Mouse (Mus musculus) MEL (cell line): ENCODE data around the gene Ankub1. TPM values are rescaled to one million over a fixed set of nuclear protein-coding genes. Genes with fewer than 3 reads are reported as not detected.
A peak's percentile ranks its signal among the peaks of the same experiment; 100 is the strongest.

Experiments used
- DNase-seq: peaks from one replicate; pipeline ENCODE4 v3.0.0; 2011; ENCODE audit warnings: low read depth, low spot score
- H3K27ac ChIP-seq: 2 replicates; pipeline ENCODE4 v1.5.1; 2012; ENCODE audit warnings: low read depth, mild to moderate bottlenecking, control low read depth, low read length, moderate library complexity; ENCODE audit not compliant: control insufficient read depth
- H3K27me3 ChIP-seq, 2 experiments: fragments of 150-350 bp in 1 of 2; sonication (generic) in 1 of 2; 2 replicates each; pipeline ENCODE4 v1.6.1; 2012; ENCODE audit warnings: low read length in 2 of 2, mild to moderate bottlenecking in 2 of 2, improper control_type of control experiment in 1 of 2, moderate library complexity in 1 of 2; ENCODE audit not compliant: insufficient read depth in 2 of 2, control insufficient read depth in 1 of 2
- H3K36me3 ChIP-seq, 2 experiments: 2 replicates each; pipeline ENCODE4 v1.6.1; 2012 to 2014; ENCODE audit warnings: low read length in 2 of 2, improper control_type of control experiment in 1 of 2, inconsistent platforms in 1 of 2, mild to moderate bottlenecking in 1 of 2; ENCODE audit not compliant: insufficient read depth in 2 of 2, control insufficient read depth in 1 of 2
- H3K4me1 ChIP-seq, 2 experiments: fragments of 150-350 bp in 1 of 2; sonication (generic) in 1 of 2; 2 replicates each; pipeline ENCODE4 v1.6.1; 2012; ENCODE audit warnings: low read length in 2 of 2, improper control_type of control experiment in 1 of 2, mild to moderate bottlenecking in 1 of 2; ENCODE audit not compliant: insufficient read depth in 2 of 2, control insufficient read depth in 1 of 2
- H3K4me3 ChIP-seq, 2 experiments: fragments of 150-350 bp in 1 of 2; sonication (generic) in 1 of 2; 2 replicates each; pipeline ENCODE4 v1.5.1; 2012; ENCODE audit warnings: low read depth in 2 of 2, low read length in 2 of 2, mild to moderate bottlenecking in 2 of 2, moderate library complexity in 2 of 2, control low read depth in 1 of 2, improper control_type of control experiment in 1 of 2; ENCODE audit not compliant: control insufficient read depth in 1 of 2, insufficient read depth in 1 of 2
- H3K79me2 ChIP-seq: 2 replicates; pipeline ENCODE4 v1.6.1; 2012; ENCODE audit warnings: mild to moderate bottlenecking, low read length, moderate library complexity; ENCODE audit not compliant: control insufficient read depth, poor library complexity, insufficient read depth
- H3K9ac ChIP-seq: 2 replicates; pipeline ENCODE4 v1.6.1; 2012; ENCODE audit warnings: low read depth, mild to moderate bottlenecking, control low read depth, low read length, moderate library complexity; ENCODE audit not compliant: control insufficient read depth, poor library complexity, severe bottlenecking
- H3K9me3 ChIP-seq: fragments of 150-350 bp; sonication (generic); replicated peaks from 2 replicates; pipeline ENCODE4 v1.6.1; 2012; ENCODE audit warnings: mild to moderate bottlenecking, low read length, improper control_type of control experiment, moderate library complexity; ENCODE audit not compliant: insufficient read depth
- CHD1 ChIP-seq: IDR thresholded peaks from 2 replicates; pipeline ENCODE4 v1.6.1; 2012; ENCODE audit warnings: low read depth, mild to moderate bottlenecking, inconsistent platforms, low read length, improper control_type of control experiment
- CHD2 ChIP-seq: IDR thresholded peaks from 2 replicates; pipeline ENCODE4 v1.6.1; 2011; ENCODE audit warnings: low read length, improper control_type of control experiment
- ELF1 ChIP-seq: IDR thresholded peaks from 2 replicates; pipeline ENCODE4 v1.6.1; 2014; ENCODE audit warnings: low read depth, mild to moderate bottlenecking, inconsistent platforms, low read length, improper control_type of control experiment, moderate library complexity
- ETS1 ChIP-seq: IDR thresholded peaks from 2 replicates; pipeline ENCODE4 v1.6.1; 2012; ENCODE audit warnings: low read depth, mild to moderate bottlenecking, inconsistent platforms, low read length, improper control_type of control experiment, moderate library complexity
- GABPA ChIP-seq: IDR thresholded peaks from 2 replicates; pipeline ENCODE4 v1.6.1; 2012; ENCODE audit warnings: low read depth, mild to moderate bottlenecking, inconsistent platforms, low read length, improper control_type of control experiment, moderate library complexity
- GATA1 ChIP-seq: IDR thresholded peaks from 2 replicates; pipeline ENCODE4 v1.6.1; 2011; ENCODE audit warnings: low read depth, low read length, improper control_type of control experiment
- HCFC1 ChIP-seq: IDR thresholded peaks from 2 replicates; pipeline ENCODE4 v1.6.1; 2012; ENCODE audit warnings: low read depth, mild to moderate bottlenecking, inconsistent platforms, low read length, improper control_type of control experiment, moderate library complexity
- KAT2A ChIP-seq: conservative IDR thresholded peaks from 2 replicates; pipeline ENCODE4 v1.6.1; 2012; ENCODE audit warnings: low read depth, low read length, improper control_type of control experiment, inconsistent platforms
- MAX ChIP-seq: IDR thresholded peaks from 2 replicates; pipeline ENCODE4 v1.6.1; 2011; ENCODE audit warnings: low read length, improper control_type of control experiment
- MAZ ChIP-seq: IDR thresholded peaks from 2 replicates; pipeline ENCODE4 v1.6.1; 2012; ENCODE audit warnings: low read depth, mild to moderate bottlenecking, inconsistent platforms, low read length, improper control_type of control experiment
- MEF2A ChIP-seq: IDR thresholded peaks from 2 replicates; pipeline ENCODE4 v1.6.1; 2014; ENCODE audit warnings: low read depth, mild to moderate bottlenecking, inconsistent platforms, low read length, improper control_type of control experiment; ENCODE audit not compliant: poor library complexity, insufficient replicate concordance, severe bottlenecking; ENCODE audit errors: extremely low read depth
- MXI1 ChIP-seq: IDR thresholded peaks from 2 replicates; pipeline ENCODE4 v1.6.1; 2011; ENCODE audit warnings: mild to moderate bottlenecking, low read depth, low read length, improper control_type of control experiment
- MYB ChIP-seq: IDR thresholded peaks from 2 replicates; pipeline ENCODE4 v1.6.1; 2011; ENCODE audit warnings: mild to moderate bottlenecking, low read depth, low read length, improper control_type of control experiment
- MYC ChIP-seq: IDR thresholded peaks from 2 replicates; pipeline ENCODE4 v1.6.1; 2011; ENCODE audit warnings: low read depth, mild to moderate bottlenecking, low read length, improper control_type of control experiment, moderate library complexity
- NELFE ChIP-seq: IDR thresholded peaks from 2 replicates; pipeline ENCODE4 v1.6.1; 2011; ENCODE audit warnings: low read depth, low read length, improper control_type of control experiment
- POLR2AphosphoS2 ChIP-seq: IDR thresholded peaks from 2 replicates; pipeline ENCODE4 v1.6.1; 2011; ENCODE audit warnings: low read length, improper control_type of control experiment
- POLR2AphosphoS5 ChIP-seq: IDR thresholded peaks from 2 replicates; pipeline ENCODE4 v1.6.1; 2012; ENCODE audit warnings: low read depth, borderline replicate concordance, mild to moderate bottlenecking, inconsistent platforms, low read length, moderate library complexity, mixed read lengths
- SIN3A ChIP-seq: IDR thresholded peaks from 2 replicates; pipeline ENCODE4 v1.6.1; 2012; ENCODE audit warnings: low read length, improper control_type of control experiment, inconsistent platforms
- TAL1 ChIP-seq: IDR thresholded peaks from 2 replicates; pipeline ENCODE4 v1.6.1; 2012; ENCODE audit warnings: mild to moderate bottlenecking, inconsistent platforms, low read length, moderate library complexity, mixed read lengths
- TBP ChIP-seq: IDR thresholded peaks from 2 replicates; pipeline ENCODE4 v1.8.0; 2011; ENCODE audit warnings: low read depth, low read length, improper control_type of control experiment
- TCF12 ChIP-seq: IDR thresholded peaks from 2 replicates; pipeline ENCODE4 v1.6.1; 2014; ENCODE audit warnings: low read depth, mild to moderate bottlenecking, inconsistent platforms, low read length, improper control_type of control experiment, moderate library complexity
- UBTF ChIP-seq: IDR thresholded peaks from 2 replicates; pipeline ENCODE4 v1.6.1; 2012; ENCODE audit warnings: low read depth, mild to moderate bottlenecking, inconsistent platforms, low read length, improper control_type of control experiment, moderate library complexity, borderline replicate concordance; ENCODE audit not compliant: insufficient read depth
- USF1 ChIP-seq: IDR thresholded peaks from 2 replicates; pipeline ENCODE4 v1.6.1; 2014; ENCODE audit warnings: low read depth, mild to moderate bottlenecking, inconsistent platforms, low read length, improper control_type of control experiment, moderate library complexity
- ZKSCAN1 ChIP-seq: IDR thresholded peaks from 2 replicates; pipeline ENCODE4 v1.6.1; 2012; ENCODE audit warnings: low read depth, mild to moderate bottlenecking, inconsistent platforms, low read length, improper control_type of control experiment, moderate library complexity
- ZMIZ1 ChIP-seq: IDR thresholded peaks from 2 replicates; pipeline ENCODE4 v1.6.1; 2012; ENCODE audit warnings: low read depth, mild to moderate bottlenecking, inconsistent platforms, low read length, improper control_type of control experiment, moderate library complexity
- polyA plus RNA-seq, 2 experiments: library from polyadenylated mRNA; stranded (reverse) in 1 of 2; unstranded in 1 of 2; fragments of >175 nt in 1 of 2; fragments of >200 nt in 1 of 2; gene quantifications; 2 replicates each; pipeline versions ENCODE4 v1.2.1 to v1.2.4; 2012; ENCODE audit warnings: low replicate concordance in 2 of 2, low read depth in 1 of 2; ENCODE audit not compliant: insufficient read length in 2 of 2, insufficient read depth in 1 of 2, missing spikeins in 1 of 2
- total RNA-seq: library from RNA; depleted of rRNA; stranded (reverse); fragments of 300-350 nt; gene quantifications from 2 replicates; pipeline ENCODE4 v1.2.3, GENCODE M21; 2012

The Ankub1 gene
- total and polyA plus RNA-seq, 3 experiments = not detected

- H3K9me3 ChIP-seq = no peaks in the 10 kb centered on the region
- no peak overlapping the region for H3K9ac ChIP-seq
- TF ChIP-seq TBP (no peak), POLR2AphosphoS2 (no peak), TCF12 (no peak), MYC (no peak), MEF2A (no peak), ELF1 (no peak), UBTF (no peak), CHD1 (no peak), GABPA (no peak), USF1 (no peak)
- no peaks in the 10 kb centered on the region for H3K36me3 ChIP-seq
- no peak overlapping the region for H3K4me3 ChIP-seq
- no peak for DNase-seq
- no peaks in the 10 kb centered on the region for H3K4me1 ChIP-seq
- H3K27me3 ChIP-seq = no peaks in the 10 kb centered on the region; a peak in 2 of 4 replicates
- H3K79me2 ChIP-seq = no peaks in the 10 kb centered on the region
- no peak overlapping the region for H3K27ac ChIP-seq
These were observed 18.5 kb downstream of the Ankub1 start for GRCm38 (mm10) chr3:57674075-57674474.

- Histone ChIP-seq H3K9ac (no peak overlapping the region), H3K9me3 (no peaks in the 10 kb centered on the region)
- DNase-seq = peak; percentile 23
These were observed 19.0 kb downstream of the Ankub1 start for GRCm38 (mm10) chr3:57673586-57673985.

GRCm38 (mm10) chr3:57667054-57667723 is 25.4 kb downstream of the Ankub1 start:
- Histone ChIP-seq H3K27ac (no peak overlapping the region), H3K36me3 (peaks cover 0 to 2% of the 10 kb centered on the region in 2 experiments; a peak in 1 of 4 replicates), H3K9ac (peak overlapping the region; percentile 38), H3K79me2 (no peaks in the 10 kb centered on the region), H3K4me1 (peaks cover 0 to 2% of the 10 kb centered on the region in 2 experiments; a peak in 3 of 4 replicates), H3K4me3 (peak overlapping the region; percentile 20 to 43), H3K27me3 (no peaks in the 10 kb centered on the region; a peak in 1 of 4 replicates), H3K9me3 (no peaks in the 10 kb centered on the region)
- DNase-seq = peak; percentile 89
- TF ChIP-seq GATA1 = no peak
- TF ChIP-seq ETS1 = no peak
- no peak for TF ChIP-seq MXI1
- no peak for TF ChIP-seq KAT2A
- TF ChIP-seq MEF2A = no peak
- TF ChIP-seq TBP = no peak
- TF ChIP-seq MAX = no peak
- no peak for TF ChIP-seq NELFE
- no peak for TF ChIP-seq TCF12
- TF ChIP-seq POLR2AphosphoS5 = no peak
- no peak for TF ChIP-seq CHD2
- peak; percentile 60; the same call in 1 of the 2 replicates for TF ChIP-seq MYC
- no peak for TF ChIP-seq HCFC1
- no peak for TF ChIP-seq ZKSCAN1
- no peak for TF ChIP-seq MAZ
- TF ChIP-seq ZMIZ1 = no peak
- no peak for TF ChIP-seq CHD1
- TF ChIP-seq MYB = no peak
- no peak for TF ChIP-seq TAL1

More at GRCm38 (mm10) chr3:57673586-57673985, 19.0 kb downstream of the Ankub1 start:
- H3K27me3 ChIP-seq = no peaks in the 10 kb centered on the region; a peak in 2 of 4 replicates
- TF ChIP-seq SIN3A (no peak), GABPA (no peak), MXI1 (no peak)
- TF ChIP-seq, all 39 proteins: peak for 0
- no peaks in the 10 kb centered on the region for H3K79me2 ChIP-seq
- no peaks in the 10 kb centered on the region for H3K36me3 ChIP-seq
- no peaks in the 10 kb centered on the region for H3K4me1 ChIP-seq
- H3K4me3 ChIP-seq = no peak overlapping the region
- no peak overlapping the region for H3K27ac ChIP-seq
